Mouse (Mus musculus) urinary bladder, adult 2 months (tissue): ENCODE measurements around the gene Cysltr1. TPM values are rescaled to one million over a fixed set of nuclear protein-coding genes. Genes with fewer than 3 reads are reported as not detected.

Experiments used
- DNase-seq: peaks from one replicate; pipeline ENCODE4 v3.0.0; 2022; ENCODE audit warnings: low spot score
- polyA plus RNA-seq: library from polyadenylated mRNA; depleted of rRNA; stranded (reverse); fragments of >200 nt; gene quantifications from 2 replicates; pipeline ENCODE4 v1.2.3, GENCODE M21; 2012; rRNA removed

The Cysltr1 gene
- polyA plus RNA-seq = 2.5 and 3.5 TPM in 2 replicates

GRCm38 (mm10) chrX:106603386-106603785 lies at the start of gene Cysltr1:
TSS of gene Cysltr1 (minus strand) at chrX:106603679.
- DNase-seq = no peak

GRCm38 (mm10) chrX:106634799-106635541 lies 31.5 kb upstream of the Cysltr1 start:
- no peak for DNase-seq

- DNase-seq = no peak
Measured at GRCm38 (mm10) chrX:106633543-106633942, 30.1 kb upstream of the Cysltr1 start.

- no peak for DNase-seq
Measured at GRCm38 (mm10) chrX:106628514-106628913, 25.0 kb upstream of the Cysltr1 start.

- no peak for DNase-seq
Measured at GRCm38 (mm10) chrX:106623667-106624066, 20.2 kb upstream of the Cysltr1 start.

- DNase-seq = no peak
Measured at GRCm38 (mm10) chrX:106622512-106622911, 19.0 kb upstream of the Cysltr1 start.

GRCm38 (mm10) chrX:106602574-106603258 lies 763 bp downstream of the Cysltr1 start:
- DNase-seq = no peak

- no peak for DNase-seq
Measured at GRCm38 (mm10) chrX:106595904-106596303, 7.6 kb downstream of the Cysltr1 start.

GRCm38 (mm10) chrX:106593914-106594313 lies 9.6 kb downstream of the Cysltr1 start:
- no peak for DNase-seq

- DNase-seq = no peak
Measured at GRCm38 (mm10) chrX:106582886-106583285, 20.6 kb downstream of the Cysltr1 start, which contains the start of gene Gm5127. TSS of gene Gm5127 (plus strand) at chrX:106583186.

- DNase-seq = no peak
Measured at GRCm38 (mm10) chrX:106582197-106582596, 21.3 kb downstream of the Cysltr1 start.

GRCm38 (mm10) chrX:106580410-106580809 lies 23.1 kb downstream of the Cysltr1 start:
- DNase-seq = no peak

- no peak for DNase-seq
Measured at GRCm38 (mm10) chrX:106578966-106579365, 24.5 kb downstream of the Cysltr1 start.

GRCm38 (mm10) chrX:106555457-106555856 lies 48.0 kb downstream of the Cysltr1 start:
- DNase-seq = no peak

GRCm38 (mm10) chrX:106536359-106536758 lies 67.1 kb downstream of the Cysltr1 start:
- no peak for DNase-seq

Other genes with a start within 250 kb of the Cysltr1 start
- gene Fndc3c1, start 118.3 kb downstream of the Cysltr1 start, polyA plus RNA-seq = 0.03 TPM in 1 of 2 replicates, not detected in the other
- gene Gm5127, start 20.5 kb downstream of the Cysltr1 start, polyA plus RNA-seq = 0.10 and 0.15 TPM in 2 replicates
- gene Rtl3, start 237.0 kb upstream of the Cysltr1 start, polyA plus RNA-seq = 1.1 and 1.6 TPM in 2 replicates